Mouse (Mus musculus): Measurements from ENCODE around the gene Pgm2.

Pgm2 gene

DNA sequence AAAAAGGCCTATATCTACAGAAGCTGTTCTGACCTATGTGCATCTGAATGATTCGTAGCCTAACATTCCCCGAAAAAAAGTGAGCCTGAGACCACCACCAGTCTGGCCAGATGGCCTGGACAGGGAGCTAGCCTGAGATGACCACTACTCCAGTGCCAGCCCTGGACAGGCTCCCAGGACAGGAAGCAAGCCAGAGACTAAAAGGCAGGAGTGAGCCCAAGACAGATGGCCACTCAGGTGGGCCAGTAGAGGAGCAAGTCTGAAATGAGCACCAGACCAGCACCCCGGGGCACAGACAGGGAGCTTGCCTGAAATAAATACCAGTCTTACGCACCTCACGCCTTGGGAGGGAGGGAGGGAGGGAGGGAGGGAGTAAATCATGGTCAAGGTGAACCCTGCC is 51.6 kb downstream of the Pgm2 start:
- DNase-seq (ENCODE audit: extremely low read depth, low read depth), result no peak

DNA sequence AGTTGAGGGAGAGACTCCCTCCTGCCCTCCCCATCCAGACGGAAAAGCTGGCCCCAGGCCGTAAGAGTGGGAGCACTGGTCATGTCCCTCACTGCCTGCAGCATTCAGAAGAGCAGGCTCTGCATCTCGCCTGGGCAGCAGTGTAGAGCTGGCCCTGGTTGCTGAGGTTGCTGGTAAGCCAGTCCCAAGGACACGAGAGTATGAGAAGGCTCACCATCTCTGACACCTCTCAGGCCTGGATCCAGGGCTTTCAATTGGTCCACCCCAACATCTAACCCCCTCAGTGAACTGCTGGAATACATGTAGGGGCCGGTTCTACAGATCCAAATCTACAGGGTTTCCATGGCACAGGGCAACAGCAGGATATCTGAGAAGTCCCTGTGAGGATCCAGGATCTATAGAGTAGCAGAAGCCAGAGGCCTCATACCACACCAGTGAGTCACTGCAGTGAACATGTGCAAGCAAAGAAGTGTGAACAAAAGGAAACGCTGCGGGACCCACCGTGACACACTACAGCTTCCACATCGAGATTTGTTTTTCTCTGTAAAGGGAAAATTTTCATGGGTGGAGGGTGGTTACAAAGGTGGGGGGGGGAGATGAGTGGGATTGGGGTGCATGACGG is 53.7 kb downstream of the Pgm2 start:
- no peak for DNase-seq (ENCODE audit: extremely low read depth, low read depth)

DNA sequence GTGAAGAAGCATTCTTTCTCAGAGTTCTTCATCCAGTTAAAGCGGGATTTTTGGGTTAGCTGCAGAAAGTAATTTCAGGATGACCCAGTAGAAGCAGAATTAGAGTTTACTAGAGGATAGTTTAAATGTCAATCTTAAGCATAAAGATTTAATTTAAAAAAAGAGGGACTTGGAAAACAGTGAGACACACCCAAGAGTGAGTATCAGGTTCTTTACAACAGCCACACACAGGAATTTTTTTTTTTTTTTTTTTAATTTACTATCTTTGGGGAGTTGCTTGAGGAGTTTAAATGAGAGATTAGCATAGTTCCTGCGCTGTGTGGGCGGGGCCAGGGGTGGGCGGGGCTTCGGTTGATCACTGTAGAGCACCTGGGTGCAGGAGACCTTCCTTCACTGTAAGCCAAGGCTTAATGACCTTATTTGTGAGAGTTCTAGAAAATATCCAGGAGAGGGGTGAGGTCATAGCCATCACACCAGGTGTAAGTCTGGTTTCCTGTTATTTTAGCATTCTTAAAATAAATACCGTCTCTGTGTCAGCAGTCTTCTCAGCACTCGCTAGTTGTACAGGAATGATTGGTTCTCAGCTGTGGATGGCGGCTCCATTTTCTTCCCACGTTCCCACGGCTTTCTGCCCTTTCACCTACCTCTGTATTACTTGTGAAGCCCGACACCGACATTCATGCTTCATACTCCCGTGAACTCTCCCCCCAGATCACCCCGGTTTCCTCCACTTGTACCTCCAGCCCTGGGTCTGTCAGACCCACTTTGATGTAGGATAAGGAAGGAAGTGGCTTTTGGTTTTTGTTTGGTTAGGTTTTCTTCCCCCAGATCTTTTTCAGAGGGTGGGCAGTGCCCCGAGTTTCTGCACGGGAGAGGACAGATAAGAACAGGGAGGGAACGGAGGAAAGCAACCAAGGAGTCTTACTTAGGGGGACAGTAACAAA is 56.7 kb downstream of the Pgm2 start:
- peak; percentile 54 for DNase-seq (ENCODE audit: extremely low read depth, low read depth)

DNA sequence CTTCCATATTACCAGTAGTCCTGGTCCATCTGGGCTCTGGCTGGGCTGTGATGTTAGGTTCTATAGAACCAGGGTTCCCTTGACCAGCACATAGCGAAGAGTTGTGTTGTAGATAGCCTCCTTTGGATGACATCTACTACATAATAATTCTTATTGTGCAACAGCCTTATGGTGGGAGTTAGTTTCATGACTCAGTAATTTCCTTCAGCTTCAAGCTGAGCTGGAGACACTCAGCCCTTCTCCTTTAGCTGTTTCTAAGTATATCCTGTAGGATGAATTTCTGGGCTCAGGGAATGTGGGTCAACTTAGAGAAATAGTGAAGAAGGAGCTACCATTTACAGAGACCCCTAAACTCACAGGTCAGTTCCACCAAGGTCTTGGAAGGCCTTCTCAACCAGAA is 60.6 kb downstream of the Pgm2 start:
- DNase-seq (ENCODE audit: extremely low read depth, low read depth), result no peak

DNA sequence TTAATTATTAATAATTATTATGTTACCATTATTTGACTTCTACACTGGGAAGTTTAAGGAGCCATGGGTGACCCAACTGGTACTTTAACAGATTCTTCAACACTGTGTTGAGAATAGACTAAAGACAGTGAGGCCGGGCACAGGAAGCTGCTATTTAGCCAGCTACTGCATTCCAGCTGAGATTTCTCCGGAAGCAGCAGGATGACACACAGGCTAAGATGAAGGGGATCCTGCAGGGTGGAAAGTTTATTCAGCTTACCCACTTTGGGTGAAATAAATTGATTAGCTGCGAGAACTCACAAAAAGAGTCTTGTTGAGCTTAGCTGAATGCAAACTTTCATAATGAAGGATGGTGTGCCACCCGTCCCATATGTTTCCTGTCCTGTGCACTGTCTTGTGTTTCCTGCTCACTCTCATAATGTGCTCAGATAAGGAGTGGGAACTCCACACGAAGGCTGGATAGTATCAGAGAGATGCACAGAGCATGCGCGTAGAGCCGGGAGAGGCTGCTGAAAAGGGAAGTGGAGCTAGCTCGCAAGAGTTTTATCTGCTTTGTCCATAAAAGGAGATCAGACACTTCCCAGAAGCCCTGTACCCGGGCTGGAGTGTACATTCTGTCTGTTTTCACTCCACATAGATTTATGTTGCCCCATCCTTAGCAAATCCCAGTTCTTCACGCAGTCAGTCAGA is 63.3 kb downstream of the Pgm2 start, which contains the start of gene Tbc1d1:
Tbc1d1 (plus strand) TSS at position 445 of the 690 bp plus-strand sequence.
- DNase-seq (ENCODE audit: extremely low read depth, low read depth), result peak; percentile 93

DNA sequence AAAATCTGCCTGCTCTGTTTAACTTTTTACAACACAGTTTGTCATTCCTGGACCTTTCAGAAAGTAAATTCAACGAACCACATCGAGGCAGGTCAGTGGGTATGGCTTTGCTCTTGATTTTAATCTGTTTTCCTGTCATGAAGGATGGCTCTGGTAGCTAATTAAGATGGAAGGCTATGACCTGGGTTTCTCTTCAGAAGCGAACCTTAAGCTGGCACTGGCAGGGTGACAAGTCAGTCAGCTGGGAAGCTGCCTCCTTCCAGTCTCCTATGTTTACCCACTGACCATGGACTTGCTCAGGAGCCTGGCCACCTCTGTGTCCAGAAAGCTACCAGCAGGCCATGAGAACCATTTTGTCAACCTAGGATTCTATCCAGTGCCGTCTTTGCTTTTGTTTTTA is 63.8 kb downstream of the Pgm2 start:
- DNase-seq (ENCODE audit: extremely low read depth, low read depth), result no peak

DNA sequence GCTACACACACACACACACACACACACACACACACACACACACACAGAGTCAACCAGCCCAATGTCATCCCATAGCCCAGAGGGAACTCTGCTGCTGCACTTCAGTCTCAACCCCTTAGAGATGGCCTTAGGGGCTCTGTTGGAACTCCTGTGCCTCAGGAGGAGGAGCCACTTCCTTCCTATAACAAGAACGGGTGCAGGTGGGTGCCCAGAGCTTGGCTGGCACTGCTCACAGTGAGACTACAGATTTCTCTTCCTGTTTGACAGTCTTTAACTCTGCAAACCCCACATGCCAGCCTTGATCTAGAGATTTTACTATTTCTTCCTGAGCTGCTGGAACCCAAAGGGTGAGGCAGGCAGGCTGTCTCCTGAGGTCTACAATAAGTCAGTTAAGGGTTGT is 65.2 kb downstream of the Pgm2 start:
- DNase-seq (ENCODE audit: extremely low read depth, low read depth), result no peak

DNA sequence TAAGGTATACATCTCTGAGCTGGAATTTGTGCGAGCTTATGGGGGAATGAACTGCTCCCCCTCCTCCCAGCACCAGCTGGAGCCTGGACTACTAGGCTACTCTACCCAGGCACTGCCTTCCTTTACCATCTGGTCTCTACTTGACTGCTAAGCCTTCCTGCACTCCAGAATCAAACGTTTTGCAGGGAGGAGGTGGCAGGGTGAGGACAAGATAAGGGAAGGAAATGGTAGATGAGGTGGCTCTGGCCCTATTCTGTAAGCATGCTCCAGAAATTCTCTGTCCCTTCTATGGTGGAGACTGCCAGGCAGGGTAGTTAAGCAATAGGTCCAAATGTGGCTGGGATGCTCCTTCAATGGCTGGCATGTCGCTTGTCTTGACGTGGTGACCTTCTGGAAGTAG is 65.8 kb downstream of the Pgm2 start:
- peak; percentile 44 for DNase-seq (ENCODE audit: extremely low read depth, low read depth)

DNA sequence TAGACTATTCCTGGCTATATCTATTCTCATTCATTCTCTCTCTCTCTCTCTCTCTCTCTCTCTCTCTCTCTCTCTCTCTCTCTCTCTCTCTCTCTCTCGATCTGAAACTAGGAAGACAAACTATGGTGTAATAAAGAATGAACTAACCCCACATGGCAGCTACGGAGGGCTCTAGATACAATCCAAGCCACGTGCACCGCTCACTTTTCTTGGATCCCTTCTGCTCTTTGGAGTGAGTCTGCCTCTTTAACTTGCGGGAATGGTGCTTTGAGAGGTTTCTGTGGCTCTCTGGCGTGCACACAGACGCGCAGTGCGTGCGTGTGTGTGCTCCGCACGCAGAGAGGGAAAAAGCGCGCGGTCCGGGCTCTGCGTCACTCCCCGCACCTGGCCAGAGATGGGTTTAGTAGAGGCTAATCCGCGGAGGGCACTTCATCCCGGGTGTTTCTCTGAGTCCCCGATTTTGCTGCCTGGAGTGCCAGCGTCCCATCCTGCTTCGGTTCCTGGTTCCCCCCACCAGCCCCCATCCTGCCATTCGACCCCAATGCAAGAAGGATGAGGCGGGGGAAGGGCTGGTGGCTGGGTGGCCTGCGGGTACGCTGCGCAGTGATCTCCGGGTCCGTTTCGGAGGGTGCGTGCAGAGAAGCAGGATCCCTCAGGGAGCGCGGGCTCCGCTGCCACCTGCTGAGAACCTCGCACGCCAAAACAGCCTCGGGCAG is 66.5 kb downstream of the Pgm2 start:
- peak; percentile 31 for DNase-seq (ENCODE audit: extremely low read depth, low read depth)

DNA sequence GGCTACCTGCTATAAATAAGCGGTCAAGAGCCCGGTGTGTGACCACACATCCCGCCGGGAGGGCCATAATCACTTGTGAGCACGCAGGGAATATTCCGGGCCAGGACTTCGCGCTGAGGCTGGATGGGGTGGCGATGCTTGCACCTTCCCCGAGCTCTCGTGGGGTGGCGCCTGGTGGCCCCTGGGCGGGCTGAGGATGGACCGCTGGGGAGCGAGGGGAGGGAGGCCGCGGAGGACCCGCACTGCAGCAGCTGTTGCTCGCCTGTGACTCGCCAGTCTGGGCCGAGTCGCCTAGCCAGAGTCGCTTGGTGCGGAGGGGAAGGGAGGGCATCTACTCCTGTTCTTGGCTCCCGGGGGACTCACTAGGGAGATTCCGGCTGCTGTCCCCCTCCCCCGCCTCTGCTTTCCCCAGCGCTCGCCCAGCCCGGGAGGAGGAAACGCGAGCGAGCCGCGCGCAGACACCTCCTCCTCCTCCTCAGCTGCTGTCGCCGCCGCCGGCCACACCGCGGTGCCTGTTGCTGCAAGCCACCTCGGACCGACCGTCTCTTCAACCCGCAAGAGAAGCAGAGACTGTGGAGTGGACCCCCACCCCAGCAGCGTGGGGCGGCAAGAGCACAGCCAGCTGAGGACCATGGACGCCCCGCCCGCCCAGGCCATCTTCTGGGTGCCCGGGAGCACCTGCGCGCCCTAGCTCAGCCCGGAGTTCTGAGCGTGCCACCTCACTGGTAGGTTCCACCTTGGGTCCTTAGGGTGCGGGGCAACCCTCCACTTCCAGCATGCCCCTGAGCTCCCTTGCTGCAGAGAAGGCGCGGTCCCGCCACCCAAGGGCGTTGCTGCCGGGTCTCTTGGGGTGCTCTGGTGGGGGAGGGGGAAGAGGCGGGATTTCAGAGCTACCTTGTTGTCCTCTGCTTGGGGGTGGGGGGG is 67.3 kb downstream of the Pgm2 start:
- DNase-seq (ENCODE audit: extremely low read depth, low read depth), result no peak

DNA sequence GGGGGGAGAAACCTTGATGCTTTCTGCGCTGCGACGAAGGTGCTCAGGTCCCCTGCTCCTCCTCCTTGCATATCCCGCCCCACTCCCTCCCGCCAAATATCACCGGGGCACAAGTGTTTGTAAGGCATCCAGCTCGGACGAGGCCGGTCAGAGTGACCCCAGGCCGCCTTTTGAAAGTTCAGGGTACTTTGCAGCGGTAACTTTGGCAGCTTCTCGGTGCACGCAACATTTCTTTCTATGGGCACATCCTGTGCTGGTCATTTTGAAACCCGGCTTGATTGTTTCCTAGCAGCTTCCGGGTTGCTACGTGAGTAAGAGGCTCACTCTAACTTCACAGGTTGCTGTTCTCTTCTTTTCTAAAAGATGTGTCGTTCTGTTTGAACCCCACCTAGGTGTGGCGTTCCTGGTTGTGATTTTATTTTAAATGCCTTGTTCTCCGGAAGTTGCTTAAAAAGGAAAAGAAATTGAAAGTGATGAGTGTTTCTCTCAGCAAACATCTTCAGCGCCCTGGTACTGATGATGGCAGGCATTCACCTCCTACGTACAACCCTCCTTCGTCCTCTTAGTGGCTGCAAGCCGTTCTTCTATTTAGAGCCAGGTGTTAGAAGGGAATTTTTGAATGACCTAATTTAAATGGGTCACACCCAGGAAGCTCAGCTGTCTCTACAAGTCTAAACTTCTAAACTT is 68.1 kb downstream of the Pgm2 start:
- DNase-seq (ENCODE audit: extremely low read depth, low read depth), result no peak

DNA sequence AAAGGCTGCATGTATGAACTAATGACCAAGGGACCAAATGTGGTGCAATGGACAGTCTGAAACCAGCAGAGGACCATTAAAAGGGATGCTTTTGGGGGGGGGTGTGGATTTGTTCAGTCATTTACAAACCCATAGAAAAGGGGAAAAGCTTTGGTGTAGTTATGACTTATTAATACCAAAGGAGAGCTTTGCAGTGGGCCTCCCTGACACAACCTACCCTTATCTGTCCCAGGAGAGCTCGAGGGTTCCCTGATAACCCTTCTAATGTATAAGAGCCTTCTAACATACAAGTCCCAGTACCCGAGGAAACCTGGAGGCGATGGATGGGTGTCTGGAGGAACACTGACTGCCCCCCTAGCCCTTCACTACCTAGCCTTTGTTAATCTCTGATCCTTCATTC is 69.2 kb downstream of the Pgm2 start:
- no peak for DNase-seq (ENCODE audit: extremely low read depth, low read depth)

DNA sequence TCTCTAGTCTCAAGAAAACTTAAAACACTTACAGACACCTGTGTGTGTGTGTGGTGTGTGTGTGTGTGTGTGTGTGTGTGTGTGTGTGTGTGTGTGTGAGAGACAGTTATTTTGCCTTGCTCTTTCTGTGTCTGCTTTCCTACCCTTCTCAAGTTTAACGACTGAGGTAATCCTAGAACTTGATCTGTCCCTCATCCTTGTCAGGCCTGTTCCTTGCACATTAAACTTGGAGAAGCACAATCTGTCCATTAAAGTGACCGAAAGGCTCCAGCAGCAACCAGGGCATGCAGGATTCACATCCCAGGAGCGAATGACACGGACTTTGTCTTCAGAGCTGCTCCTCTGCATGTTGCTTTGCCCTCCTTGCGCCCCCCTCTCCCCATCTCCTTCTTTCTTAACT is 69.8 kb downstream of the Pgm2 start:
- DNase-seq (ENCODE audit: extremely low read depth, low read depth), result no peak

DNA sequence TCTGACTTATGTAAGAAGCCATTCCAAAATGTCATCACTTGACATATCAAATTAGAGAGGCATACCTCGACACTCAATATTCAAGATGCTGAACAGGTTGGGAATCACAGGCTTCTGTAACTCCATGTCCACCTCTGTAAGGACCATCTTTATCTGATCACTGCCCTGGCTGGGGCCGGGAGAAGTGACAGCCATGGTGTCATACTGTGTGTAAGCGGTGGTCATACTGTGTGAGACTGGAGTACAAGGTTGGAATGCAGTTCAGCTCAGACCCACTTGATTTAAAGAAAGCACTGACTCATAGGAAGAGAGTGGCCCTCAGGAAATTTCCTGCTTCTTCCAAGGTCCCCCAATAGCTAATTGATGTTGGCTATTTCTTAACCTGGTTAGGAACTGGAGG is 71.7 kb downstream of the Pgm2 start:
- no peak for DNase-seq (ENCODE audit: extremely low read depth, low read depth)

DNA sequence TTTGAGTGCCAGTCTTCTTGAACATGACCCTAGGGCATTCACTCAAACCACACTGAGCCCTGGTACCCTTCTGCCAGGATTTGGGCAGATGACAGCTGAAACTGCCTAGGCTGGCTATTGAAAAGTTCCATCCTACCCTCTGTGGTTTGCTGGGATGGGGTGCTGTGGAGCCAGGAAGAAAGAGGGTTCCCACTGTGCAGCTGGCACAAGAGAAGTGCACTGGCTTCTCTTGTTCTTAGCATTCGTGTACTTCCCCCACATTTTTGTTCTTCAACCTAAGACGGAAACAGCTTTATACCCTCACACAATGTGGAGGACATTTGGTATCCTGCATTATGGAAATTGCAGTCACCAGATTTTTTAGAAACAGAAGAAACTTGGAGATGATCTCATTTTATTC is 73.1 kb downstream of the Pgm2 start:
- DNase-seq (ENCODE audit: extremely low read depth, low read depth), result no peak

DNA sequence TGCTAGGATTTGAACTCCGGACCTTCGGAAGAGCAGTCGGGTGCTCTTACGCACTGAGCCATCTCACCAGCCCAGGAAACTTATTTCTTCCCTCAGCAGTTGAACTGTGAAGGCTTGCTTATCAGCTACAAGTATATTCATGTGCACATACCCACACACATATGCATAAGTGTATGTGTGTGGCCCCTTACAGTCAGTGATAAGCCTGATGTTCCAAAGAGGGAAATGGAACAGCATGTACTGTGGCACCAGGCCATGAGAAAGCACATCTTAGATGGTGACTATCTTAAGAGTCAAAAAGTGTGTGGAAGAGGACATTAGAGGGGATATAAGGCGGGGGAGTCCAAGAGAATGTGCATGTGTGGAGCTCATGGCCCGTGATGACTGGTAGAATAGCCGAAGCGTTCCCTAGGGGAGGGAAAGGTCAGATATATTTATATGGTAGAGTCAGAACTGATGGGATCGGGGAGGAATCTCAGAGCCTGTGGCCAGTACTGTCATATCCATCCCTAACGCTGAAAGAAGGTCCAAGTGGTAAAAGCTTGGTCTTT is 76.3 kb downstream of the Pgm2 start:
- no peak for DNase-seq (ENCODE audit: extremely low read depth, low read depth)

DNA sequence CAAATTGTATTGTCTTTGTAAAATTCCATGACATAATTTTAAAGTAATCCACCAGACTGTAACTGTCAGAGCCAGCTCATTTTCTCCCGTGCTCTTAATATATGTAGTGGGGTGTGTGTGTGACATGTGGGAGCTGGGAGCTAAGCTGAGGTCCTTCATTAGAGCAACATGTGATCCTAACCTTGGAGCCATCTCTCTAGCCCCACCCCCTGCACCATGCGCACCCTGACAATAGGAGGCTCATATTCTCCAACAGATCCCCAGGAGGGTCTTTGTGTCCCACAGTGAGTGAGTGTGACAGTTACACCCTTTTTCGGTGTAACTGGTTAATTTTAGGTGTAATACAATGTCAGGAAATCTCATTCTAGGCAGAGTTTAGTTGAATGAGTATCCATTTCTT is 80.1 kb downstream of the Pgm2 start:
- DNase-seq (ENCODE audit: extremely low read depth, low read depth), result no peak

DNA sequence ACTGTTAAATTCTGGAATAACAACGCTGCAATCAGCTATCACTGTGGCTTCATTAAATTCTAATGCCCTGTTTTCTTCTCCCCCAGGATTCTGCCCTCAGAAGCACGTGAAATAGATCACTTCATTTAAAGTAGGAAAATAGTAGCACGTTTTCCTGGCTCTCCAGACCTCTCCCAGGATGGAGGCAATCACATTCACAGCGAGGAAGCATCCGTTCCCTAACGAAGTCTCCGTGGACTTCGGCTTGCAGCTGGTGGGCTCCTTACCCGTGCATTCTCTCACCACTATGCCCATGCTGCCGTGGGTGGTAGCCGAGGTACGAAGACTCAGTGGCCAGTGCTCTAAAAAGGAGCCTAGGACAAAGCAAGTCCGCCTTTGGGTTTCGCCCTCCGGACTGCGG is 80.6 kb downstream of the Pgm2 start:
- no peak for DNase-seq (ENCODE audit: extremely low read depth, low read depth)

DNA sequence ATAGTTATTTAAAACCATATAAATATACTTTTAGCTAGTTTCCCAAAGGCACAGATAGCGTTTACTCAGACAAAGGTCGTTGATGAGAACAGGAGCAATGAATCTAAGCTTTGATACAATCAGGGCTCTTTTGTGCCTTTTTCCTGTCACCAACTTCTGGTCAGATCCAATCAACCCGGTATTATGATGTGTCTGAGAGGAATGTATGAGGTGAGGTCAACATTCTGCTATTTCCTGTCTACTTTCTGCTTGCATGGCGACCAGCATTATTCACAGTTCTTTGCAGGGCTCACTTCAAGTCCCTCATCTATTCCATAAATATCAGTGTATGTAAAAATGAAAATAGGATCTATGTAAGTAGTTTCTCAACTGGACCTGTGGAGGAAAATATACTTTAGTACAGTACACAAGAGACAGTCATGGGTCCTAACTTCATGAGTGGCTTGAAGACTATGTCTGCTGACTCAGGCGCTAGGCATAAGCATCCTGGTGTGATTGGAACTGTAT is 81.7 kb downstream of the Pgm2 start:
- DNase-seq (ENCODE audit: extremely low read depth, low read depth), result no peak
